Mouse (Mus musculus) neutrophil, adult 65 days (primary cell): ENCODE results near the gene Rps15a. TPM values are rescaled to one million over a fixed set of nuclear protein-coding genes. Genes with fewer than 3 reads are reported as not detected.

Source experiments
- total RNA-seq: library from RNA; stranded (reverse); gene quantifications from 2 replicates; pipeline ENCODE4 v1.2.4, GENCODE M21; 2023

Rps15a gene
- 308 and 474 TPM in 2 replicates for total RNA-seq

DNA sequence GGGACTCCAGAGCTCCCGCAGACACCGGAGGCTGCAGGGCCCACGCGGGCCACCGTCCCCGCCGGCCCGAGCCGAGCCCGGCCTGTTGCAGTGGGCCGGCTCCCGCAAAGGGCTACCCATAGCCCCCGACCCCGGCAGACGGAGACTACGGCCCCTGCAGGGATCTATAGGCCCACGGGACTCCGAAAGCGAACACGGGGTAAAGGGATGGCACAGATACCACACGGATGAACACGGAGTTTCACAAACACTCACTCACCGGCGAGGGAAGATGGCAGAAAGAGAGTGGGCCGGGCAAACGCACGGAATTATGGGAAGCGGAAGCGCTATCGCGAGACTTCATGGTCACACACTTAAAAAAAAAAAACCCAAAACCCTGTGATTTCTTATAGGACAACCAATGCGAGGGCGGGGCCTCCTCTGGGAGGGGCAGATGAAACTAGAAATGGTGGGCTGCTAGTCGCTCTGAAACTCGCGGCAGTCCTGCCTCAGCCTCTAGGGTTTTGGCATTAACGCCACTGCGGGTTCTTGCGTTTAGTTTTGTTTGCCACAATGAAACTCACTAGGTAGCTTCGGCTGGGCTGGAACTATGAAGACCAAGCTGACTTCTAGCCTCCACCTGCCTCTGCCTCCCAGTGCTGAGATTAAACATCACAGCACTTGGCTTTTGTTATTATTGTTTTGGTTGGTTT is at the start of gene Rps15a:
Gene Rps15a, minus strand, starts transcription at position 312 of the 692 bp plus-strand sequence.

DNA sequence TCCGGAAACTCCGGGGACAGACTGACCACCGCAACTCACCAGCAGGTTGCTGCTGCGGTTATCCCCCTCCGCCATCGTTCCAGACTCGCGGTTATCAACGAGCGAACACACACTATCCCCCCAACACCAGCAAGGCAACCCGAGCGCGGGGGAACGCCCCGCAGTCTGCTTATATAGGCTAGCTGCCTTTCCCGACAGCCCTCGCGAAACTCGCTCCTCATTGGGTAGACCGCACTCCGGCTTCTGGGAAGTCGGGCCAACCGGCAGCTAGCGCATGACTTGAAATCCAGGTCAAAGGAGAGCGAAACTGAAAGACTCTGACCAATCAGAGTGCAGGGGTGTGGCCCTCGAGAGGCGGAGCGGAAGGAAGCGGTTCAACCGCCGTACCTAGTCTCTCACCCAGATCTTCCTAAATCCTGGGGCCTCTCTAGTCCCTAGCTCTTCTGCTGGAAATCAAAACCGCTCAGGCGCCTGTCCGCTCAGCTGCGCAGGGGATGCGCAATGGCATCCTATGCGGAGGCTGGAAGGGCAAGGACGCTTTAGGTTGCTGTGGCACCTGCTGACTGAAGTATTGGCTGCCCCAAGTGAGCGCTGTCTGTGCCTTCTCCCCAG is 13.5 kb upstream of the Rps15a start, which contains the start of gene Arl6ip1:
Gene Arl6ip1, minus strand, starts transcription at position 233 of the 612 bp plus-strand sequence.

Other genes starting within 250 kb of the Rps15a start
- gene Arl6ip1, start 13.5 kb upstream of the Rps15a start, total RNA-seq = 134 and 142 TPM in 2 replicates
- gene Smg1, start 127.5 kb upstream of the Rps15a start, total RNA-seq = 89.2 and 146 TPM in 2 replicates